Comparison of ENCODE assay signal across 24 mouse cellular contexts in the genomic region with DNA sequence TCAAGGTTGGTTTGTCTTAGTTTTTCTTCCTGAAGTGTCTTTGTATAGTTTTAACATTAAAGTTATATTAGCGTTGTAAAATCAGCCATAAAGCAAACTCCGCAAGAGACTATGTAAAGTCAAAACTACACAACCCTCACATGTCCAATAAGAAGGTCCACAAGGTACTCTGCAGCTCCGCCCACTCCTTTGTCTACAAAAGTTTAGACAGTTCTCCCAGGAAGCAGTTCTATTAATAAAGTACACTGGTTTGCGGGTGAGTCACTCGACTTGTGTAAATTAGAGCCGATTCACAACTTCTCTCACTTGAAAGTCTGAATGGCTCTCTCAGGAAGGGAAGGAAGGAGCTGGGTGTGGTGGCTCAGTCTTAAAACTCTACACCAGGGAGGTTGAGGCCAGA. TPM values are rescaled to one million over a fixed set of nuclear protein-coding genes. Genes with fewer than 3 reads are reported as not detected.
A peak's percentile ranks its signal among the peaks of the same experiment; 100 is the strongest.
DNase-seq lines count a peak whose midpoint lies in the region; ATAC-seq and TF ChIP-seq lines count a peak whose summit lies in the region.
"Had no signal": no experiment of that assay in that cellular context is flagged by ENCODE, and none has a peak within 500 bp of the region (broad histone marks: within the 10 kb centered on the region; RNA-seq: fewer than 3 reads in every experiment).

No protein-coding gene starts in this region.

- 53% methylated on average over 6 of the region's 6 CpGs for WGBS in heart, postnatal 0 days
- WGBS in intestine, embryonic 14.5 days: 60% methylated on average over 6 of the region's 6 CpGs
- 40% methylated on average over 6 of the region's 6 CpGs for WGBS in lung, embryonic 16.5 days
- WGBS in stomach, embryonic 15.5 days: 48% methylated on average over 6 of the region's 6 CpGs
- WGBS in neural tube, embryonic 15.5 days: 73% methylated on average over 6 of the region's 6 CpGs

- no peak for ATAC-seq in heart, postnatal 0 days (ENCODE audit: insufficient read depth, low read depth)
- ATAC-seq in intestine, embryonic 14.5 days (replicated peaks; ENCODE audit: low FRiP score, low TSS enrichment, low read depth): peak; percentile 78; the same call in 1 of the 2 replicates
- ATAC-seq in lung, embryonic 16.5 days (ENCODE audit: low read depth): peak; percentile 81
- ATAC-seq in stomach, embryonic 15.5 days (ENCODE audit: insufficient read depth, low FRiP score, low read depth): peak; percentile 69
- ATAC-seq in neural tube, embryonic 15.5 days (ENCODE audit: low FRiP score): no peak
- ATAC-seq: Patski had no signal

- no peak overlapping the region for H3K9ac ChIP-seq in heart, postnatal 0 days (replicated peaks; ENCODE audit: low read depth, low read length)
- no peak overlapping the region for H3K9ac ChIP-seq in intestine, embryonic 14.5 days (ENCODE audit: low read length)
- no peak overlapping the region for H3K9ac ChIP-seq in lung, embryonic 16.5 days (ENCODE audit: low read length)
- no peak overlapping the region for H3K9ac ChIP-seq in stomach, embryonic 15.5 days
- H3K9ac ChIP-seq in neural tube, embryonic 15.5 days (replicated peaks): no peak overlapping the region
- H3K9ac ChIP-seq: hindbrain, embryonic 13.5 days; liver, embryonic 13.5 days had no signal

- peak; percentile 22 for DNase-seq in heart, postnatal 0 days (ENCODE audit: low spot score)
- no peak for DNase-seq in heart, postnatal 36 days
- no peak for DNase-seq in intestine, embryonic 14.5 days (ENCODE audit: low spot score)
- no peak for DNase-seq in adrenal gland, postnatal 25 days
- DNase-seq in spleen, postnatal 36 days (ENCODE audit: low spot score in 2 of 2): no peak
- DNase-seq: cerebellum, adult 2 months; kidney, adult 8-10 months; kidney, postnatal 4 days; liver, embryonic 13.5 days; retina, postnatal 1 day; thymus, adult 2 months had no signal

- TF ChIP-seq EP300 in heart, postnatal 0 days (IDR thresholded peaks at IDR 0.05; ENCODE audit: low read depth): no peak

- TF ChIP-seq CTCF in heart, postnatal 0 days (IDR thresholded peaks at IDR 0.05; ENCODE audit: low read depth): no peak

- no peaks in the 10 kb centered on the region for H3K36me3 ChIP-seq in heart, postnatal 0 days (replicated peaks; ENCODE audit: control insufficient read depth, insufficient read depth, low read length)
- H3K36me3 ChIP-seq in intestine, embryonic 14.5 days (ENCODE audit: control insufficient read depth, insufficient read depth, low read length): no peaks in the 10 kb centered on the region
- H3K36me3 ChIP-seq in lung, embryonic 16.5 days (ENCODE audit: control insufficient read depth, insufficient read depth, low read length): no peaks in the 10 kb centered on the region
- H3K36me3 ChIP-seq in stomach, embryonic 15.5 days: no peaks in the 10 kb centered on the region
- H3K36me3 ChIP-seq in neural tube, embryonic 15.5 days: no peaks in the 10 kb centered on the region
- H3K36me3 ChIP-seq: forebrain, embryonic 10.5 days; hindbrain, embryonic 13.5 days; liver, embryonic 13.5 days had no signal

- intact Hi-C loops in heart, postnatal 36 days (cut with DNase I): no loop called here

- H3K27ac ChIP-seq in heart, postnatal 0 days (ENCODE audit: low read depth): no peak overlapping the region
- peak overlapping the region; percentile 47; the same call in 1 of the 2 replicates for H3K27ac ChIP-seq in intestine, embryonic 14.5 days (ENCODE audit: low read depth)
- H3K27ac ChIP-seq in lung, embryonic 16.5 days (ENCODE audit: low read length): peak overlapping the region; percentile 35
- peak overlapping the region; percentile 74 for H3K27ac ChIP-seq in stomach, embryonic 15.5 days
- no peak overlapping the region for H3K27ac ChIP-seq in neural tube, embryonic 15.5 days (replicated peaks)
- H3K27ac ChIP-seq: forebrain, embryonic 10.5 days; hindbrain, embryonic 13.5 days; left cerebral cortex, adult 2 months; liver, embryonic 13.5 days had no signal

- no peak overlapping the region for H3K4me3 ChIP-seq in heart, postnatal 0 days (ENCODE audit: low read depth, low read length)
- H3K4me3 ChIP-seq in intestine, embryonic 14.5 days (ENCODE audit: low read depth, low read length): no peak overlapping the region
- H3K4me3 ChIP-seq in lung, embryonic 16.5 days (ENCODE audit: low read length): no peak overlapping the region
- H3K4me3 ChIP-seq in stomach, embryonic 15.5 days (replicated peaks): no peak overlapping the region
- no peak overlapping the region for H3K4me3 ChIP-seq in neural tube, embryonic 15.5 days (replicated peaks)
- H3K4me3 ChIP-seq: forebrain, embryonic 10.5 days; hindbrain, embryonic 13.5 days; left cerebral cortex, adult 2 months; liver, embryonic 13.5 days; megakaryocyte, embryonic 14.5 days had no signal

- H3K4me1 ChIP-seq in heart, postnatal 0 days (ENCODE audit: control insufficient read depth, insufficient read depth): no peaks in the 10 kb centered on the region
- H3K4me1 ChIP-seq in intestine, embryonic 14.5 days (replicated peaks; ENCODE audit: control insufficient read depth, insufficient read depth, low read length): no peaks in the 10 kb centered on the region
- no peaks in the 10 kb centered on the region for H3K4me1 ChIP-seq in lung, embryonic 16.5 days (replicated peaks; ENCODE audit: control insufficient read depth, insufficient read depth, low read length)
- no peaks in the 10 kb centered on the region for H3K4me1 ChIP-seq in stomach, embryonic 15.5 days
- H3K4me1 ChIP-seq in neural tube, embryonic 15.5 days: no peaks in the 10 kb centered on the region
- H3K4me1 ChIP-seq: liver, embryonic 13.5 days had no signal

- no peaks in the 10 kb centered on the region for H3K9me3 ChIP-seq in heart, postnatal 0 days (replicated peaks; ENCODE audit: control insufficient read depth, low read length)
- H3K9me3 ChIP-seq in intestine, embryonic 14.5 days (ENCODE audit: control insufficient read depth, low read length): no peaks in the 10 kb centered on the region
- no peaks in the 10 kb centered on the region for H3K9me3 ChIP-seq in lung, embryonic 16.5 days (ENCODE audit: control insufficient read depth, low read length)
- H3K9me3 ChIP-seq in stomach, embryonic 15.5 days: no peaks in the 10 kb centered on the region
- no peaks in the 10 kb centered on the region for H3K9me3 ChIP-seq in neural tube, embryonic 15.5 days (replicated peaks)
- H3K9me3 ChIP-seq: forebrain, embryonic 10.5 days; hindbrain, embryonic 13.5 days; liver, embryonic 13.5 days; megakaryocyte, embryonic 14.5 days had no signal

- H3K4me2 ChIP-seq in heart, postnatal 0 days (ENCODE audit: low read depth, low read length): no peak overlapping the region
- H3K4me2 ChIP-seq in intestine, embryonic 14.5 days (ENCODE audit: low read length): no peak overlapping the region
- H3K4me2 ChIP-seq in lung, embryonic 16.5 days (ENCODE audit: low read depth, low read length): no peak overlapping the region
- H3K4me2 ChIP-seq in stomach, embryonic 15.5 days: no peak overlapping the region
- H3K4me2 ChIP-seq in neural tube, embryonic 15.5 days: no peak overlapping the region
- H3K4me2 ChIP-seq: hindbrain, embryonic 13.5 days; liver, embryonic 13.5 days had no signal

- H3K27me3 ChIP-seq in heart, postnatal 0 days (ENCODE audit: control insufficient read depth, insufficient read depth, low read length): no peaks in the 10 kb centered on the region
- H3K27me3 ChIP-seq in intestine, embryonic 14.5 days (replicated peaks; ENCODE audit: control insufficient read depth, insufficient read depth, low read length): no peaks in the 10 kb centered on the region
- H3K27me3 ChIP-seq in lung, embryonic 16.5 days (ENCODE audit: control insufficient read depth, insufficient read depth, low read depth, low read length): no peaks in the 10 kb centered on the region
- H3K27me3 ChIP-seq in stomach, embryonic 15.5 days (replicated peaks): no peaks in the 10 kb centered on the region
- no peaks in the 10 kb centered on the region for H3K27me3 ChIP-seq in neural tube, embryonic 15.5 days (replicated peaks)
- H3K27me3 ChIP-seq: hindbrain, embryonic 13.5 days; liver, embryonic 13.5 days; Patski had no signal

RNA-seq across cellular contexts. Expression of a gene that starts 10.2 kb away (rescaled TPM):
- 0.23 and 0.27 TPM in 2 replicates for total RNA-seq in heart, postnatal 0 days (2014; rRNA removed; ENCODE audit: low replicate concordance)
- polyA plus RNA-seq in heart, postnatal 0 days (2015; fragmentation: Nextera tagmentation; extraction: Ambion mirVana): 0.16 TPM in 1 of 2 replicates, not detected in the other
- under 1 TPM; 0.06 to 0.57 TPM for total RNA-seq in heart, postnatal 36 days (2021)
- polyA plus RNA-seq in intestine, embryonic 14.5 days (2014; fragmentation: Nextera tagmentation; extraction: Ambion mirVana): 3.5 and 3.7 TPM in 2 replicates
- 1.6 and 3.4 TPM in 2 replicates for polyA plus RNA-seq in lung, embryonic 16.5 days (2015; fragmentation: Nextera tagmentation; extraction: Ambion mirVana)
- 6.4 and 7.3 TPM in 2 replicates for polyA plus RNA-seq in stomach, embryonic 15.5 days (2015; fragmentation: Nextera tagmentation; extraction: Ambion mirVana)
- total RNA-seq in adrenal gland, postnatal 25 days (2021): not detected in 2 replicates
- 0.14 and 0.24 TPM in 2 replicates for polyA plus RNA-seq in neural tube, embryonic 15.5 days (2015; fragmentation: Nextera tagmentation; extraction: Ambion mirVana)
- total RNA-seq: granulocyte monocyte progenitor cell, adult 5-6 weeks; left cerebral cortex, adult 2 months; monocyte, adult 5-6 weeks had no signal
- polyA plus RNA-seq: heart, embryonic 14.5 days; hindbrain, embryonic 13.5 days; limb, embryonic 11.5 days; Patski had no signal

RNA-seq across cellular contexts. Expression of a gene that starts 51.4 kb away (rescaled TPM):
- 0.12 TPM in 1 of 2 replicates, not detected in the other for total RNA-seq in heart, postnatal 0 days (2014; rRNA removed; ENCODE audit: low replicate concordance)
- polyA plus RNA-seq in heart, postnatal 0 days (2015; fragmentation: Nextera tagmentation; extraction: Ambion mirVana): 0.18 TPM in 1 of 2 replicates, not detected in the other
- under 1 TPM; 0.14 to 0.25 TPM for total RNA-seq in heart, postnatal 36 days (2021)
- polyA plus RNA-seq in intestine, embryonic 14.5 days (2014; fragmentation: Nextera tagmentation; extraction: Ambion mirVana): 0.04 TPM in 1 of 2 replicates, not detected in the other
- 0.11 and 0.34 TPM in 2 replicates for polyA plus RNA-seq in lung, embryonic 16.5 days (2015; fragmentation: Nextera tagmentation; extraction: Ambion mirVana)
- 0.06 and 0.08 TPM in 2 replicates for polyA plus RNA-seq in stomach, embryonic 15.5 days (2015; fragmentation: Nextera tagmentation; extraction: Ambion mirVana)
- total RNA-seq in adrenal gland, postnatal 25 days (2021): 0.12 TPM in 1 of 2 replicates, not detected in the other
- not detected in 2 replicates for polyA plus RNA-seq in neural tube, embryonic 15.5 days (2015; fragmentation: Nextera tagmentation; extraction: Ambion mirVana)
- total RNA-seq: granulocyte monocyte progenitor cell, adult 5-6 weeks; left cerebral cortex, adult 2 months; monocyte, adult 5-6 weeks had no signal
- polyA plus RNA-seq: cerebellum, adult 2 months; forebrain, embryonic 10.5 days; hindbrain, embryonic 13.5 days; limb, embryonic 11.5 days; neural tube, embryonic 14.5 days had no signal

Comparison
In these comparisons a context has a peak if more than half of its experiments do, and no peak if none do; other contexts are left out.
1. ATAC-seq: peak in intestine, embryonic 14.5 days (single experiment), lung, embryonic 16.5 days (single experiment) and stomach, embryonic 15.5 days (single experiment); none in heart, postnatal 0 days (single experiment) and neural tube, embryonic 15.5 days (single experiment).
2. H3K27ac ChIP-seq: peak in intestine, embryonic 14.5 days (single experiment), lung, embryonic 16.5 days (single experiment) and stomach, embryonic 15.5 days (single experiment); none in heart, postnatal 0 days (single experiment) and neural tube, embryonic 15.5 days (single experiment).